Mouse (Mus musculus): ENCODE data around the gene Olfr871. TPM values are rescaled to one million over a fixed set of nuclear protein-coding genes. Genes with fewer than 3 reads are reported as not detected.

Gene Olfr871
- polyA plus RNA-seq, 1 experiment: not detected

- H3K36me3 ChIP-seq (ENCODE audit: control insufficient read depth, insufficient read depth, low read length): no peaks in the 10 kb centered on the region
- no peak overlapping the region for H3K27ac ChIP-seq (ENCODE audit: insufficient read depth, low read depth, low read length)
- no peaks in the 10 kb centered on the region for H3K27me3 ChIP-seq (ENCODE audit: control insufficient read depth, insufficient read depth, low read length)
- H3K4me1 ChIP-seq (ENCODE audit: control insufficient read depth, insufficient read depth, insufficient read length, low read length): no peaks in the 10 kb centered on the region
- TF ChIP-seq POLR2A (IDR thresholded peaks at IDR 0.05; ENCODE audit: low read depth, low read length): no peak
- no peak for TF ChIP-seq CTCF (IDR thresholded peaks at IDR 0.05; ENCODE audit: extremely low read depth, insufficient read length, insufficient replicate concordance, low read depth, low read length)
- 66% methylated on average over 2 of the region's 2 CpGs for WGBS
- no peak overlapping the region for H3K4me3 ChIP-seq (ENCODE audit: low read depth, low read length)
Observed at GRCm38 (mm10) chr9:20237378-20237777, 25.4 kb downstream of the Olfr871 start.

Other genes starting within 250 kb of the Olfr871 start
- not detected in 2 replicates for gene Olfr866, start 184.2 kb upstream of the Olfr871 start, polyA plus RNA-seq (2012; rRNA removed)
- not detected in 2 replicates for gene Olfr867, start 154.6 kb upstream of the Olfr871 start, polyA plus RNA-seq (2012; rRNA removed)
- not detected in 2 replicates for gene Olfr868, start 113.6 kb upstream of the Olfr871 start, polyA plus RNA-seq (2012; rRNA removed)
- gene Olfr869, start 83.2 kb upstream of the Olfr871 start, polyA plus RNA-seq (2012; rRNA removed): not detected in 2 replicates
- not detected in 2 replicates for gene Olfr870, start 38.1 kb upstream of the Olfr871 start, polyA plus RNA-seq (2012; rRNA removed)
- gene Olfr872, start 24.9 kb downstream of the Olfr871 start, polyA plus RNA-seq (2012; rRNA removed): not detected in 2 replicates
- gene Olfr39, start 70.1 kb downstream of the Olfr871 start, polyA plus RNA-seq (2012; rRNA removed): not detected in 2 replicates
- not detected in 2 replicates for gene Olfr873, start 86.3 kb downstream of the Olfr871 start, polyA plus RNA-seq (2012; rRNA removed)
- gene Olfr18, start 123.9 kb downstream of the Olfr871 start, polyA plus RNA-seq (2012; rRNA removed): not detected in 2 replicates
- gene Zfp560, start 173.0 kb downstream of the Olfr871 start, polyA plus RNA-seq (2012; rRNA removed): 0.10 and 0.75 TPM in 2 replicates
- 0.18 and 0.51 TPM in 2 replicates for gene Zfp26, start 248.0 kb downstream of the Olfr871 start, polyA plus RNA-seq (2012; rRNA removed)

Data from small intestine, adult 2 months (tissue).